Mouse (Mus musculus): Measurements from ENCODE around the gene Mylk2.

DNA sequence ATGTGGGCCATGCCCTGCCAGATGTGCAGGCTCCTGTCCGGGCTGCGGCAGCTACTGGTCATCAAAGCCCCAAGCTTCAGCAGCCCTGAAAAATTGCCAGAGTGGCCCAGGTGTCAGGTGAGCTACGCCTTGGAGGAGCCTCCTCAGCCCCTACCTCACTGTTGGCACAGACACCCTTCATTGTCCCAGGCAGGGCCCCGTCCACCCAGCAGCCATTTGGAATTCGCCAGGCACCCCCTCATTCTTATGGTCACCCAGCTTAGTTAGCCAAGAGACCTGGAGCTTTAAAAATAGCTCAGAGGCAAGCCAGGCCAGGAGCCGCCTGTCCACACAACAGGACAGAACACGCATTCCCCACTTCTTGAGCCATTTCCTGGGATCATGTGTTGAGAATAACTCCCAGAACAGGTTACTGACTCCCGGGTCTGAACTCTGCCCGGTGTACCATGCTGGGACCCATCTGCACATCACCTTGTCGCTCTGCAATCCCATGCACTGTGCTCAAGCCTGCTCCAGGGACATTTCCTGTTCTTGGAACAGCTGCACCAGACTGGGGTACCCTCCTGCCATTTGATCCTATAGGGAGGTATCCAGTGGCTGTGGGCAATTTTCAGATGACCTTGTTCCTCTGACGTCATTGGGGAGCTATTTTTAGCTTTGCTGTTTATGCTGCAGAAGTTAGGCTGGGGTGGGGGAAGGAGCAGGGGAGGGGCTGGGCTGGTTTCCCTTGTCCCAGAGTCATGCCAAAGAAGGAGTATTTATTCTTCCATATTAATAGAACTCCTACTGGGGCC, 5.9 kb upstream of the Mylk2 start:
- TF ChIP-seq CTCF (IDR thresholded peaks at IDR 0.05; ENCODE audit: low read depth) = no peak
- TF ChIP-seq EP300 (IDR thresholded peaks at IDR 0.05; ENCODE audit: low read depth) = no peak

Measured in liver, embryonic 14.5 days (tissue).